Mouse (Mus musculus): Measurements from ENCODE around the gene Bcan.

Gene Bcan

DNA sequence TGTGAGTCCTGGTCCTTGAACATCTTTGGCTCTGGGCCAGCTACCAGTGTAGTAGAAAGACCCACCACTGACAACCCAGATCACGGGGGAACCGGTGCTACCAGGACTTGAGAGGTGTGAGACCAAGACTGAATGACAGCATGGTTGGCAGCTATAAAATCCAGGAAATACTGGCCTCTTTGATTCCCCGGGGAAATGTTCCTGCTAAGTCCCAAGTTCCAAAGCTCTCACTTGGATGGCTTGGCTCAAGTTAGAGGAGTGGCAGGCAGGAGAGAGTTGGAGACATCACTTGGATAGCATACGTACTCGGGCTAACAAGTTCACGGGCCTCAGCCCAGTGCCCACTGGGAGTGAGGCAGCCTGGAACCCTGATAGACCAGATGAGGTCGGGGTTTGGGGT lies 56.4 kb downstream of the Bcan start:
- DNase-seq = no peak

DNA sequence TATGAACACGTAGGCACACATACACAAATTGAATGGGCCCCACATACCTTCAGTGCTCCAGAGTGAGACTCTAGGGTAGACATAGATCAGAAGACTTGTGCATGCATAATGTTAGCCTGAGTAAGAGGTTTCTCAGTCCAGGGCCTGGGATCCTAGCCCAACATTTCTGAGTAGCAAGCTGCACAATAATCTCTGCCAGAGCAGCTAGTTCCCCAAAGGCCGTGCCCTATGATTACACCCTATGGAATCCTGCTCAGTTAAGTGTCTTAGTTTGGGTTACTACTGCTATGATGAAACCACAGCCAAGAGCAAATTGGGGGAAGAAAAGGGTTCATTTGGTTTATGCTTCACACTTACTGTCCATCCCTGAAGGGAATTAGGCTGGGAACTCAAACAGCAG lies 57.6 kb downstream of the Bcan start:
- DNase-seq = no peak

DNA sequence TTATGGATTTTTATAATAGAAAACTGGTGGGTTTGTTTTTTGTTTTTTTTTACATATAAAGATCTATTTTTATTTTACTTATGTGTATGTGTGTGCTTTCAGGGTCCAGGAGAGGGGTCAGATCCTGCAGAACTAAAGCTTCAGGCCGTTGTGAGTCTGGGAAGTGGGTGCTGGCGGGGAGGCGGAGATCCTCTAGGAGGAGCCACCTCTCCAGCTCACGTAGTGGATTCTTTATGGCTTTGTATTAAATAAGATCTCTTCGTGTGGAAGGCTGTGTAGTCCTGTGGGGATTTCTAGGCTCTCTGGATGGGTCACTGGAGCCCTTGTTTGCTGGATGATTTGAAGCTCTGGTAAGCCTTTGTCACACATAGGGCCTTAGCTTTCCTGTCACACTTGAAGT lies 59.4 kb downstream of the Bcan start:
- DNase-seq = no peak

Data from right cerebral cortex, adult 18-20 months (tissue).